Mouse (Mus musculus) adipocyte (in vitro differentiated cells): ENCODE data around the gene Schip1.

Experiments used
- DNase-seq: peaks from one replicate; pipeline ENCODE4 v3.0.0-alpha.2; 2016; ENCODE audit warnings: low spot score

Gene Schip1

DNA sequence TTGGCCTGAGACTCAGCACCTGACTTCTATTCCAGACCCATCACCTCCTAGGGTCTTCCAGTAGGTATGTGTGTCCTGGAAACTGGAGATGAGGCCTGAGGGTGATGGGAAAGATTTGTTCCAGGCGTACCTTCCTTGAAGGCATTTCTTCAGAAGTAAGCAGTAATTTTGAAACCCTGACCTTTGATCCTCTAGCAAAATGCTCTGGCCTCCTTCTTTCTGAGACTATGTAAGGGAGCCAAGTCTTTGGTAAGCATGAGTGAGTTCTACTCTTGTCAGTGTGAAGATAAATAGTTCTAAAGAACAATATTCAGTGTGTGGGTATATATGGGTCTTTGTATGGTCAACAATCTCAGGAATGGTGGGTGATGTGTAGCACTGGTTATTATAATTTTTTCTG lies 65.8 kb downstream of the Schip1 start:
- no peak for DNase-seq

DNA sequence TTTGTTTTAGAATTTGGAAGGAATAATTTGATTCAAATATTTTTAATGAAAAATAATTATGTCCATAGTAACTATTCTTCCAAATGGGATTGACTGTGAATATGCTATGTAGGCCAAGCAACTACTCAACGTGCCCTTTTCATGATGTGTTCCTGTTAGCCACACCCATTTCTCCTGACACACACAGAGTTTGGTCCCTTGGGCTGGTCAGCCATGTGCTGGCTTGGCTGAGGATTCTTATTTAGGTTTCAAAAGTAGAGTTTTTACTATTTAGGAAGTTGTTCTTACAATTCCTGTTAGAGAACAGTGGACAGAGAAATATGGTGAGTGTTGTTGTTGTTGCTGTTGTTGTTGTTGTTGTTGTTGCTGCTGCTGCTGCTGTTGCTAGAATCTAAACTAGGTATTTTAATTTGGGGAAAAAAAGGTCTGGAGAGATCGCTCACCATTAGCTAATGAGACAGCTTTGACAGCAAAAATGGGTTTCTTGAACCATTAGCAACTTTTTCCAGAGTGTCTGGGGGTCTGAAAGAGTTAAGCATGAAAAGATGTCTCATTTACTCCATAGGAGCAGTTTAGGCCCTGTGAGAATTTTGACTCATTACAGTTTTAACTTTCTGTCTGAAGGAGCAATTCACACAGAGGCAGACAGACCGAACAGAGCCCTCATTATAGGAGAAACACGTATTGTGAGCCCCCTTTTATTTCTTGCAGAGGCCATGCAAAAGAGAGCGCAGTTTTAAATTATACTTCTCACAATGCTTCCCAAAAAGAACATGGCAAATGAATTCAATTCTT lies 74.4 kb downstream of the Schip1 start:
- DNase-seq = no peak

DNA sequence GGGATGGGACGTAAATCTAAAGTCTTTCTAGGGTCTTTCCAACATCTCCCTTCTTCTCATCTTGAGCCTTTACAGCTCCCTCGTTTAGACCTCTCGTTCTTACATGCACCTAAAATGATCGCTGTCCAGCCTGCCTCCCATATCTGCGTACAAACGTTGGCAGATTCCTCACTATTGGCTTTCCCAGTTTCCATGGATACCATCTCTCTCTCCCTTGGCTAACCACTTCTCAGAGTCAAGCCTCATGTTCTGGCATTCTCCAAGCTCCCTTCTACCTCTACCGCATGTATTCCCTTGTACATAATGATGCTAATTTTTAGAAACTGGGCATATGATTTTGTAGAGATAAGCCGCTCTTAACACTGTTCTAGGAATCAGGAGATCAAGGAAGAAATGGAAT lies 86.1 kb downstream of the Schip1 start:
- no peak for DNase-seq

- DNase-seq = no peak
These were observed 95.6 kb downstream of the Schip1 start for GRCm38 (mm10) chr3:68160175-68160574.

DNA sequence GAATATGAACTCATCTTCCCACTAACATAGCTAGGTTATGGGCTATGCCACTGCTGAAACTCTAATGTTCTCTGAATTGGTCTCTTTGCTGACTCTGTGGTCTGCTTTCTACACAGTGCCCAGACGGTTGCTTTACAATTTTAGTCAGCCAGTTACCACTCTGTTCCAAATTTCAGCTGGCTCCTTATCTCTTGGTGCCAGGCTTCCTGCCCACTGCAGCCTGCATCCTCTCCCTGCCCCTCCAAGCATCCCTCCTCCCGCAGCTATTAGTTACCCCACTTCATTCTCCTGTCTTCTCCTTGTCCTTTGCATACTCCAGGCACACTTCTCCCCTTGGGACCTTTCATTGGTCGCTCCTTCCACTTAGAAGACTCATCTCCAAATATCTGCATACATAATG lies 96.2 kb downstream of the Schip1 start:
- DNase-seq = no peak

DNA sequence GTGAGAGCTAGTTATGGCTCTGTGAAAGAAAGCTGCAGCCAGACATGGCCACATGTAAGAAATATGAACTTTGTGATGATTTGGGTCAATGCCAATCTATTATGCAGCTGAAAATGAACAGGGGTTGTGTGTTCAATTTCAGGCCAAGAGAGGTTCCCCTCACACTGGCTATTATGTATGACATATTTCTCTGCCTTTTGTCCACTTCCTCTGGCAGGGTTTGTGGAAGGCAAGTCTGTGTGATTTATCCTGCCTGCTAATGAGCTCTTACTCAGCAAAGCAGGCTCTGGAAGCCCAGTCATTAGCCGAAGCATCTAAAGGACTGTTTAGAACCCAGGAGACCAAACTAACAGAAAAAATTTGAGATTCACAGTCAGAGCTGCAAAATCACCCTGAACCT lies 113.6 kb downstream of the Schip1 start:
- DNase-seq = no peak

DNA sequence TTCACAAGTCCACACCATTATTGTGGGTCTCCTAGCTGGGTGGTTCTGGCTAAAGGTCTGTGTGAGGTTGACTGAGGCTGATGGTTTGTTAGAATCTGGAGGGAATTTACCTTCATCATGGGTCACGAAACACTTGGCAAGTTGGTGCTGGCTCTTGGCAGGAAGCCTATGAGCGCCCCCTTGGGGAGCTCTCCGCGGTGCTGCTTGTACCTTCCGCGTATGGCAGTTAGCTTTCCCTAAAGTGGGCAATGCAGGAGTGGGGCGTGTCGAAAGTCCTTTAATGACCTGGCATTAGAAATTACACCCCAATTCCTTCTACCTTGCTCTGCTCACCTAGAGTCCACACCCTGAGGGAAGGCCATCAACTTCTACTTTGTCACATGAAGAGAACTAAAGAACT lies 122.9 kb downstream of the Schip1 start:
- DNase-seq = no peak

GRCm38 (mm10) chr3:68189100-68189499 lies 124.5 kb downstream of the Schip1 start:
- no peak for DNase-seq

GRCm38 (mm10) chr3:68196933-68197332 lies 132.3 kb downstream of the Schip1 start:
- no peak for DNase-seq

- no peak for DNase-seq
These were observed 136.6 kb downstream of the Schip1 start for GRCm38 (mm10) chr3:68201214-68201613.

GRCm38 (mm10) chr3:68202162-68202902 lies 137.7 kb downstream of the Schip1 start:
- DNase-seq = no peak

DNA sequence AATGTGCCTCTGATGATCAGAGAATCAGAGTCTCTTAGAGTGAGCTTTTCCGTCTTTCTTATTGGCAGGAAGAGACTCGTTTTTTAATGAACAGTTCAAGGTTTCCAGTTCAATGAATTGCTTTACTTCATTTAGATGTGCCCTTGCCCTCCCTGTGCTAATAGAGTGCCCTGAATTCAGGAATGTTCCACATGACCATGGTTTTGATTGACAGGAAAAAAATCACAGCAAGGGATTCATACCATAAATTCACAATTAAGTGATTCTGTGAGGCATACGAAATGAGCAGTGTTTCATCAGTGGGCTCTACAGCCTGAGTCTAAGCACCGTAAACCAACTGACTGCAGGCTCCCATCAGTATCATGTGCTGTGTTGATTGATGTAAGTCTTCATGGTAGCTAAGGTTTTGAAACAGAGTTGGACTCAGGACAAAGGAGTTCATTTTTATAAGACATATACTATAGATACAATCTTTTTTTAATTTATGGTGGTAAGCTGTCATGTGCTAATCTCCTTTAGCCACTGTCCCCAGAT lies 139.4 kb downstream of the Schip1 start:
- DNase-seq = no peak

DNA sequence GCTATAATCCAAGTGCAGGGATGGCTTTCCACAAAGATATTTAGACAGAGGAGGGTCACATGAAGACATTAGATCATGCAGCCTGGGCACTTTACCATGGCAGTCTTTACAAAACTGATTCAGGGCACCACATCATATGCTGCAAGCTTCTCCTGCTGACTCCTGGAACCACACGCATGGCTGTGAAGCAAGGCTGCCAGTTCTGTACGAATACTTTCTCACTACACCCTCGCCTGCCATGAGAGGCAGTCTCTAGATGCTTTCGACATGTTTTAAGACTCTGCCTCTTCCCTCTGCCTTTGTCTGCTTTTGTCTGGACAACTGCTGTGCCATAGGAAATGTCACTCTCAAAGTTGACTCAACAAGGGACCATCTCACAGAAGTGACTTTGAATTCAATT lies 145.8 kb downstream of the Schip1 start:
- no peak for DNase-seq

DNA sequence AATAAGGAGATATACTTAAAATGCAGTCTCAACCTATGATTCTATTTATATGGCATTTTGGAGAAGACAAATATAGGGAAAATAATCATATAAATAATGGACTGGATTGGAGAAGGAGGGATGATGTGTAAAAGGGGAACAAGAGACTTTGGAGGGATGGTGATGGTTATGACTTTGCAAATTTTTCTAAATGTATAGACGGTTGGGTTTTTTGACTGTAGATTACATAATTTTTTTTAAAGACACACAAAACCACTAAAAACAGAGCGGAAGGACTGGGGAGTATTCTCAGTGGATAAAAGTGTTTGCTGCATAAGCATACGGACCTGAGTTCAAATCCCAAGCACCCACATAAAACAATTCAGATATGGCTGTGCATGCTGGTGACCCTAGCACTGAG lies 156.8 kb downstream of the Schip1 start:
- no peak for DNase-seq

- no peak for DNase-seq
These were observed 175.3 kb downstream of the Schip1 start for GRCm38 (mm10) chr3:68239887-68240286.

DNA sequence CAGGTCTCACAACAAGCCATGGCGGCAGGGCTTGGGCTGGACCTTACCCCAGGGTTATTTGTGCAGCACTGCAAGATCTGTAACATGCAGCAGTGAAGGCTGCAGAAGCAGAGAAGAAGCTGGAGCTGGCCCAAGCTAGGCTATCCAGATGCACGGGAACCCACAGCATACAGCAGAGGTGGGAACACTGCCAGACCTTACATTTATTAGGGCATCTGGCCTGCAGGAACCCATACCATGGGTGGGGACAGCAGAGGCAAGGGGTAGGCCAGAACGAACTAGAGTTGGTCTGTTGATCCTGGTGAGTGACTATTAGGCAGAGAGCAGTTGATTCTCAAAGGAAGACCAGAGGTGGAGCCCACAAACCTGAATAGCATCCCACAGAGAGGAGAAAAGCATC lies 178.6 kb downstream of the Schip1 start:
- DNase-seq = no peak

DNA sequence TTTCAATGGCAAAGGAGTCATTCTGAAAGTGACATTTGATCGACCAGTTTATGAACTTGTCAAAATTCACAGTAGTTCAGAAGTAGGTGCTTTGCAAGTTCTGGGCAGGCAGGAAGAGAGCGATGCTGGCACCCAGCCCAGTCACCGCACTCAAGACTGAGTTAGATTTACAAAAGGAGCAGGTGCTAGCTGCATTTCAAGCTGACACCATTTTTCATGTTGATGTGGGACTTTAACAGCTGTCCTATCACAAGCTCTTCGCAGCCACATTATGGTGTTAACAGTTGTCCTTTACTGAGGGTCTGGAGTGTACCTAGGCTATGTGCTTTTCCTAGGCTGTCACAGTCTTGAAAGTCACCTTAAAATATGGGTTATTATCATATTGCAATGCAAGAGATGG lies 181.6 kb downstream of the Schip1 start:
- no peak for DNase-seq

DNA sequence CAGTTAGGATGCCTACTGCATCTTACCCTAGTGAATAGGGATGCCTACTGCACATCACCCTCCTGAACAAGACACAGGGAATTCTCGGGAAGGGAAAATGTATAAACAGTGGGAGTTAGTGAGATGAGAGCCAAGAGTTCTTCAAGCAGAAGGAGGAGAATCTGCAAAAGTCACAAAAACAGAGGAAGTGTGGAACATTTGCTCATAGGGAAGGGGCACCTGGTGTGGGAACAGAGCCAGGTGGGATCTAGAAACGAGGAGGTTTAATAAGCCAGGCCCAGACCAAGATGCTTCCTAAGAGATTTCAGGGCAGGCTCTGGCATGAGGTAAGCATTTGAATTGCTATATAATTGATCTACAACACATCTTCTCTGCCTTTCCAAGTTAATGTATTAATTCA lies 186.0 kb downstream of the Schip1 start:
- DNase-seq = no peak

DNA sequence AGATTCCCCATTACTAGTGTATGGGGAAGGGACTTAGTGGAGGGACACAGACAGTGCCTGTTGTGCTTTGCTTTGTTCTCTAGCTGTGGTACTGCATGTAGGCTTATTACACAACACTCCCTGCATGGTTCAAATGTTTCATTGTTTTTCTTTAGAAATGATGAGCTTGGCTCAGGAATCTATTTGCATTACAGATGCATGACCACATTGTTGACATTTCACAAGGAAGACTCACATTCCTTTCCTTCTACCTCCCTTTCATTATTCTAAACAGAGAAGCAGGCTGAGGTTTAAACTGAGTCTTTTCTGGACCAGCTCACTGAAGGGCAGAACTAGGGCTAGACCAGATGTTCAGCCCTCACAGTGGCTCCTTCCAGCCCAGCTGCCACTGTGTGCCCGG lies 187.7 kb downstream of the Schip1 start:
- no peak for DNase-seq

- DNase-seq = no peak
These were observed 197.7 kb downstream of the Schip1 start for GRCm38 (mm10) chr3:68262304-68262703.

GRCm38 (mm10) chr3:68267905-68268304 lies 203.3 kb downstream of the Schip1 start:
- DNase-seq = no peak

DNA sequence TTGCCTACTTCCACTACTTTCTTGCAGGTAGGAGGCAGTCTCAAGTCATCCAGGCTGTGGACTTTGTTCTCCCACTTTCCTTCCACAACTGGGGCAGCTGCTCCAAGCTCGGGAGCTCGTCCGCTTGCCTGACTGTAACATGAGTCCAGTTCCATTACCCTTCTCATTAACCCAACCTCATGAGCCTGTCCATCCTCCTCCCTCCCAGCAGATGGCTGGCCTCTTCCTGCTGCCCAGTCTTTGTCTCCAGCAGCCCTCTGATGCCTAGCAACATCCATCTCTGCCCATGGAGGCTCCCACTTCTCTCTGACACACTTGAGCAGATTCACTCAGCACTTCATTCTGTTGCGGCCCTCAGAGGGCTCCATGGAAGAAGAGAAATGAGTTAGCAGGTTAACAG lies 204.6 kb downstream of the Schip1 start:
- DNase-seq = no peak

DNA sequence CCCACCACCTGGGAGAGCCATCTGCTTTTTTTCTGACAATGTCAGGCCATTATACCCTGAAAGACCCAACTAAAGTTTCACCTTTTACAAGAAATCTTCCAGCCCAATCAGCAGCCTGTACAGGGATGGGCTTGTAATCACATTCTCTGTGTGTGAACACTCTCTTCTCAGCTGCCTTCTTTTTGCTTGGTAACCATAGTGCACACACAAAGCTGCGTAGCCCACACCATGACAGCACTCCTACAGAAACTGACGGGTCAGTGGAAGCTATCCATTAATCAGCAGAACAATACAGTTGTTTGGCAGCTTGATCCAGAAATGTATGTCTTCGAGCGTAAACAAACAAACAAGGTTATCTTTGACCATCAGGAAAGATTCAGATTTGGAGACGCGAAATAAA lies 205.6 kb downstream of the Schip1 start:
- no peak for DNase-seq
